Mouse (Mus musculus): ENCODE data around the gene Rnf138rt1.

DNA sequence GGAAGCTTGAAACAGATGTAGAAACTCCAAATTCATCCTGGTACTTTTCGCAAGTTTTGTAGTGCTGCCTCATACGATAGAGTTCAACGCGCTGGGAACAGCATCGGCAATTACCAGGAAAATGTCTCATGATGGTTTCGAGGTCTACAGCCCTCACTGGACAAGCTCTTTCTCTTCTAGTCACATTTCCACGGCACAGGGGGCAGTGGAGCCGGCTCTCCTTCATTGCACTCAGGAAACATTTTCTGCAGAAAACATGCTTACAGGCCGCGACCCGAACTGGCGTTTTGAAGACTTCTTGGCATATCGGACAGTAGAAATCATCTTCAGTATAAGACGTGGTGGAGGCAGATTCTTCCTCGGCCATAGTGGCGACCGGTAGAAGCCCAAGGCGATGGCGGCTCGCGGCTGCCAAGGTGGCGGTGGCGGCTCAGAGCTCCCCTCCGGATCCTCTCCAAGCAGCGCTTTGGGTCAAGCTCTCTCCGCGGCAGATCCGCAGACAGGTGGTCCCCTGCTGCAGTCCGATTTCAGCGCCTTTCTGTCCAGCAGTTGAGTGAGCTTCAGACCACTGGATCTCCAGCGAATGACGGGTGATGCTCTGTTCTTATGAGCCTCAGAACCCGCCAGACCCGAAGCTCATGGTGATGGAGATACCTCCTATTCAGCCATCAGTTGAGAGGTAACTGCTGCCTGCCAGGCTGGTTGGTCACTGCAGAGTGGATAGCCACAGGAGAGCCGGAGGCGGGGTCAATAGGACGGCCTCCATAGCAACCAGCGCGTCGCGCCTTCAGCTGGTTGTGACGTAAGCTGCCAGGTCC lies at the start of gene Rnf138rt1:
- no peak for TF ChIP-seq CTCF (IDR thresholded peaks at IDR 0.05; ENCODE audit: low read depth, low read length)
- no peak for TF ChIP-seq POLR2A (IDR thresholded peaks at IDR 0.05; ENCODE audit: extremely low read depth, insufficient read depth, low read length)

All from liver, adult 2 months (tissue).